Mouse (Mus musculus) layer of hippocampus, postnatal 25 days (tissue): ENCODE results near the gene 9930111J21Rik1. TPM values are rescaled to one million over a fixed set of nuclear protein-coding genes. Genes with fewer than 3 reads are reported as not detected.
"Not testable (repeated sequence)": the region's sequence is repeated elsewhere in the genome, so short reads cannot be mapped to it uniquely, and the experiment has no call there.

Source experiments
- DNase-seq, 2 experiments: peaks; one replicate each; pipeline ENCODE4 v3.0.0; 2022; ENCODE audit warnings: mixed read lengths in 2 of 2, low spot score in 1 of 2; ENCODE audit errors: extremely low spot score in 1 of 2
- total RNA-seq, 2 experiments: library from RNA; stranded (reverse); gene quantifications; 2 replicates each; pipeline ENCODE4 v1.2.3; 2021

The 9930111J21Rik1 gene
- total RNA-seq = 1 to 10 TPM in 1 of 2 experiments, under 1 TPM in 1; 0.66 to 1.1 TPM

GRCm38 (mm10) chr11:48979251-48979650 is at the start of gene 9930111J21Rik1:
9930111J21Rik1 (minus strand) TSS chr11:48979398.
- not testable (repeated sequence) for DNase-seq

GRCm38 (mm10) chr11:49012074-49012473 is 32.9 kb upstream of the 9930111J21Rik1 start:
- not testable (repeated sequence) for DNase-seq

- not testable (repeated sequence) for DNase-seq
Observed at GRCm38 (mm10) chr11:49006785-49007184, 27.6 kb upstream of the 9930111J21Rik1 start.

GRCm38 (mm10) chr11:49006317-49006716 is 27.1 kb upstream of the 9930111J21Rik1 start:
- DNase-seq = not testable (repeated sequence)

GRCm38 (mm10) chr11:49000411-49000810 is 21.2 kb upstream of the 9930111J21Rik1 start:
- DNase-seq = not testable (repeated sequence)

- not testable (repeated sequence) for DNase-seq
Observed at GRCm38 (mm10) chr11:48994018-48994417, 14.8 kb upstream of the 9930111J21Rik1 start, which contains the start of gene Tgtp1. Tgtp1 (minus strand) TSS chr11:48994172.

- not testable (repeated sequence) for DNase-seq
Observed at GRCm38 (mm10) chr11:48993296-48993695, 14.1 kb upstream of the 9930111J21Rik1 start.

- not testable (repeated sequence) for DNase-seq
Observed at GRCm38 (mm10) chr11:48991740-48992520, 12.7 kb upstream of the 9930111J21Rik1 start, which contains the start of gene Gm12185. Gm12185 (minus strand) TSS chr11:48992226.

GRCm38 (mm10) chr11:48989981-48990380 is 10.8 kb upstream of the 9930111J21Rik1 start:
- not testable (repeated sequence) for DNase-seq

- not testable (repeated sequence) for DNase-seq
Observed at GRCm38 (mm10) chr11:48988219-48988618, 9.0 kb upstream of the 9930111J21Rik1 start.

GRCm38 (mm10) chr11:48982848-48983247 is 3.6 kb upstream of the 9930111J21Rik1 start:
- not testable (repeated sequence) for DNase-seq

GRCm38 (mm10) chr11:48980052-48980451 is 854 bp upstream of the 9930111J21Rik1 start:
- DNase-seq = not testable (repeated sequence)

- not testable (repeated sequence) for DNase-seq
Observed at GRCm38 (mm10) chr11:48978240-48978939, 808 bp downstream of the 9930111J21Rik1 start, which contains the start of gene Olfr56. Olfr56 (plus strand) TSS chr11:48978889.

GRCm38 (mm10) chr11:48974686-48975085 is 4.5 kb downstream of the 9930111J21Rik1 start:
- DNase-seq = not testable (repeated sequence)

GRCm38 (mm10) chr11:48946090-48946489 is 33.1 kb downstream of the 9930111J21Rik1 start, which contains the start of gene Psme2b:
Psme2b (minus strand) TSS chr11:48946190.
- not testable (repeated sequence) for DNase-seq

GRCm38 (mm10) chr11:48939286-48939685 is 39.9 kb downstream of the 9930111J21Rik1 start:
- DNase-seq = not testable (repeated sequence)

- not testable (repeated sequence) for DNase-seq
Observed at GRCm38 (mm10) chr11:48935291-48935690, 43.9 kb downstream of the 9930111J21Rik1 start.

- not testable (repeated sequence) for DNase-seq
Observed at GRCm38 (mm10) chr11:48933923-48934322, 45.3 kb downstream of the 9930111J21Rik1 start.

GRCm38 (mm10) chr11:48933422-48933821 is 45.8 kb downstream of the 9930111J21Rik1 start:
- DNase-seq = not testable (repeated sequence)

GRCm38 (mm10) chr11:48928068-48928467 is 51.1 kb downstream of the 9930111J21Rik1 start:
- not testable (repeated sequence) for DNase-seq

GRCm38 (mm10) chr11:48926437-48926836 is 52.8 kb downstream of the 9930111J21Rik1 start:
- not testable (repeated sequence) for DNase-seq
